Mouse (Mus musculus) gastrocnemius, postnatal 36 days (tissue): Measurements from ENCODE around the gene Abcc1. TPM values are rescaled to one million over a fixed set of nuclear protein-coding genes. Genes with fewer than 3 reads are reported as not detected.

Source experiments
- DNase-seq, 2 experiments: peaks; one replicate each; pipeline ENCODE4 v3.0.0; 2022
- intact Hi-C: fragments of 180-260 bp; cut with DNase I; formaldehyde crosslinking; loops from one replicate; pipeline ENCODE4 v1.15.1; 2025
- total RNA-seq, 2 experiments: library from RNA; stranded (reverse); gene quantifications; 2 replicates each; pipeline ENCODE4 v1.2.3; 2021

The Abcc1 gene
- total RNA-seq, 2 experiments from 2014 or later, result 18.3 to 23.0 TPM

GRCm38 (mm10) chr16:14437446-14437982, 76.2 kb downstream of the Abcc1 start:
- DNase-seq, result no peak
- intact Hi-C loops, result no loop called here

- intact Hi-C loops, result no loop called here
- DNase-seq, result no peak
These were observed 77.2 kb downstream of the Abcc1 start for GRCm38 (mm10) chr16:14438561-14438960.

- no peak for DNase-seq
- intact Hi-C loops, result no loop called here
These were observed 77.7 kb downstream of the Abcc1 start for GRCm38 (mm10) chr16:14439081-14439480.

- no peak for DNase-seq
- intact Hi-C loops, result no loop called here
These were observed 78.7 kb downstream of the Abcc1 start for GRCm38 (mm10) chr16:14439801-14440614.

- intact Hi-C loops, result no loop called here
- DNase-seq, result no peak
These were observed 82.9 kb downstream of the Abcc1 start for GRCm38 (mm10) chr16:14444059-14444855.

- DNase-seq, result peak in 1 of 2 experiments; percentile 25
- intact Hi-C loops, result loop anchor here (5.0 kb wide), 2 partner anchors 133 to 208 kb away; no protein-coding TSS in a partner anchor
These were observed 83.8 kb downstream of the Abcc1 start for GRCm38 (mm10) chr16:14445197-14445596.

- intact Hi-C loops, result loop anchor here (5.0 kb wide), 2 partner anchors 135 to 210 kb away; no protein-coding TSS in a partner anchor
- no peak for DNase-seq
These were observed 86.0 kb downstream of the Abcc1 start for GRCm38 (mm10) chr16:14447366-14447765.

GRCm38 (mm10) chr16:14448307-14448706, 86.9 kb downstream of the Abcc1 start:
- intact Hi-C loops, result loop anchor here (5.0 kb wide), 2 partner anchors 136 to 211 kb away; no protein-coding TSS in a partner anchor
- DNase-seq, result no peak

GRCm38 (mm10) chr16:14449861-14450260, 88.5 kb downstream of the Abcc1 start:
- intact Hi-C loops, result loop anchor here (5.0 kb wide), 2 partner anchors 138 to 213 kb away; no protein-coding TSS in a partner anchor
- DNase-seq, result no peak

- intact Hi-C loops, result no loop called here
- DNase-seq, result no peak
These were observed 90.2 kb downstream of the Abcc1 start for GRCm38 (mm10) chr16:14451374-14452046.

GRCm38 (mm10) chr16:14462535-14462934, 101.2 kb downstream of the Abcc1 start:
- no peak for DNase-seq
- intact Hi-C loops, result no loop called here

- no peak for DNase-seq
- intact Hi-C loops, result no loop called here
These were observed 103.7 kb downstream of the Abcc1 start for GRCm38 (mm10) chr16:14465016-14465415.

GRCm38 (mm10) chr16:14468351-14468750, 107.0 kb downstream of the Abcc1 start:
- DNase-seq, result no peak
- intact Hi-C loops, result no loop called here

GRCm38 (mm10) chr16:14468841-14469240, 107.5 kb downstream of the Abcc1 start:
- DNase-seq, result no peak
- intact Hi-C loops, result no loop called here

- DNase-seq, result no peak
- intact Hi-C loops, result no loop called here
These were observed 110.8 kb downstream of the Abcc1 start for GRCm38 (mm10) chr16:14472171-14472570.

- DNase-seq, result no peak
- intact Hi-C loops, result no loop called here
These were observed 112.3 kb downstream of the Abcc1 start for GRCm38 (mm10) chr16:14473686-14474085.

GRCm38 (mm10) chr16:14475001-14475400, 113.6 kb downstream of the Abcc1 start:
- no peak for DNase-seq
- intact Hi-C loops, result no loop called here

GRCm38 (mm10) chr16:14476056-14476455, 114.7 kb downstream of the Abcc1 start:
- DNase-seq, result no peak
- intact Hi-C loops, result no loop called here

GRCm38 (mm10) chr16:14476701-14477400, 115.5 kb downstream of the Abcc1 start:
- intact Hi-C loops, result no loop called here
- no peak for DNase-seq
